Mouse (Mus musculus): Measurements from ENCODE around the gene 4930447C04Rik.

4930447C04Rik gene

DNA sequence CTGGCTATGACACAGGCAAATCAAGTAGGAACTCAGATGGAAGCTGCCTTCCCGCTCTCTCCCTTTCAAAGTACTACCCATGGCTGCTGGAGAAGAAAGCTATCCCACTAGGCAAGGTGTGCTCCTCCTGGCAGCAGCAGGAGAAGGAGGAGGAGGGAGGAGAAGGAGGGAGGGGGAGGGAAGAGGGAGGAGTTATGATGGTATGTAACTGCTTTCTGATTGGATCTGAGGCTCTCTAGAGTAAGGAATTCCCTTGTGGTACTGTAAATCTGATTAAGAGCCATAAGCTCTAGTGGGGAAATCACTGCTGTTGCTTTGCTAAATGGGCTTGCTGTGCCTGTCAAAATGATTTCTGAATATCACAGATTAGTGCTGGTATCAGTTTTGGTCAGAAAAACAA lies 99.1 kb downstream of the 4930447C04Rik start:
- DNase-seq (ENCODE audit: low spot score): no peak

DNA sequence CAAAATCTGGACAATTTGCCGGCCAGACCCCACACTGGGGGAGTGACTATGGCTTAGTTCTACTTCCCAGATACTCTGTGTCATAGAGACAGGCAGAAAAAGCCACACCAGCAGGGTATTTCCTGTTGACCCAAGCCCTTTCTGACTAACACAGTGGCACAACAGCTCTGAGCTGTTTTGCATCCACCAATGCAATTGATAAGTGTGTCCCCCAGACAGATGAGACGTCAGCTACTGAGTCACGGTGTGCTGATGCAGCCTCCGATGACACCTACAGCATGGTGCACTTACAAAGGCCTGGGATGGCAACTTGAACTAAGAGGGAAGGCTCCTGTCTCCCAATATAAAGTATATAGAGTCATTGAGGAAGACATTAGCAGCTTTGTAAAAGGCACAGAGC lies 103.3 kb downstream of the 4930447C04Rik start:
- DNase-seq (ENCODE audit: low spot score): no peak

DNA sequence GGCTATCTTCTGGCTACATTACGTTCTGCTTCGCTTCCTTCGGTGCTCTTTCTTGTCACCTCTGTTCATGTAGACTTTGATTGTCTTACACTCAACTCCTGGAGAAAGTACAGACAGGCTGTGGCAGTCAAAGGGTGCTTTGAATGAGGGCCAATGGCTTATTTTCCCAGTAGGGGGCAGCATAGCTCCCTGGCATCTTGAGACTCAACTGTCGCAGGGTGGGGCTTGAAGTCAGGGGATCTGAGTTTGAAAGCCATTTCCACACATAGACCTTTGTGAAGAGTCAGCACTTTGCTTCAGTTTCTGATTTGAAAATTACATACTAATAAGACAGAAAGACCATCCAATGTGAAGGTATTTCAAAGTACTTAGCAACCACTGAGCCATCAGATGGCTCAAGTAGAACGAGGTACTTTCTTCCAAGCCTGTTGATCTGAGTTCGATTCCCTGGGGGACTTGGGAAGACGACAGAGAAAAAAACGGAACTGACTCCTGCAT lies 105.0 kb downstream of the 4930447C04Rik start:
- no peak for DNase-seq (ENCODE audit: low spot score)

DNA sequence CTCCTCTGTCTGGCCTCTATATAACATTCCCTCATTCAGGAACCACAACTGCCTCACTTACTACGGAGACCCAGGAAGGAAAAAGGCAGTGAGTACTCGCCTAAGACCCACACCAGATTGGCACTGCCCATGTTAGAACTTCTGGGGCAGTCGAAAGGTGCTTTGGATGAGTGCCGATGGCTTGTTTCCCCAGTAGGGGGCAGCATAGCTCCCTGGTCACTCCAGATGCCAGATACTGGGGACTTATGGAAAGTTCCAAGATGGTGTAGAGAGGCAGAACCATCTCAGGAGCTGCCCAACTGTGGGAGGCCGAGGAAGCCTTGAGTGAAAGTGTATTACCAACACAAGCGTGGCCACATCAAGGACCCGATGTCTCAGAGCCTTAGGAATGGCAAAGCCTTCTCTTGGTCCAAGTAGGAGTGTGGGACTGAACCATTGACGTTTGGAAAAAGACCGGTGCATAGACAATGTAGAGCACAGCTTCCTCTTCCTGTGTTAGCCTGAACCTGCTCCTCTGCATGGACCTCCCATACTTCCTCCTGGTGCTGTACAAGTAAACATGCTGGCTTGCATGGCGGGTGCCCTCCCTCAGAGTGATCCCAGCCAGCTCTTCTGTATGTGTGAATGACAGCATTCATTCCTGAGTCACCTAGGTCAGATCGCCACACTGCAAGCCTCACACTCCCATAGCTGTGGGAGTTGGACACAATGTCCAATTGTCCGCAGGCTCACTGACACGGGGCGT lies 105.6 kb downstream of the 4930447C04Rik start:
- DNase-seq (ENCODE audit: low spot score): no peak

DNA sequence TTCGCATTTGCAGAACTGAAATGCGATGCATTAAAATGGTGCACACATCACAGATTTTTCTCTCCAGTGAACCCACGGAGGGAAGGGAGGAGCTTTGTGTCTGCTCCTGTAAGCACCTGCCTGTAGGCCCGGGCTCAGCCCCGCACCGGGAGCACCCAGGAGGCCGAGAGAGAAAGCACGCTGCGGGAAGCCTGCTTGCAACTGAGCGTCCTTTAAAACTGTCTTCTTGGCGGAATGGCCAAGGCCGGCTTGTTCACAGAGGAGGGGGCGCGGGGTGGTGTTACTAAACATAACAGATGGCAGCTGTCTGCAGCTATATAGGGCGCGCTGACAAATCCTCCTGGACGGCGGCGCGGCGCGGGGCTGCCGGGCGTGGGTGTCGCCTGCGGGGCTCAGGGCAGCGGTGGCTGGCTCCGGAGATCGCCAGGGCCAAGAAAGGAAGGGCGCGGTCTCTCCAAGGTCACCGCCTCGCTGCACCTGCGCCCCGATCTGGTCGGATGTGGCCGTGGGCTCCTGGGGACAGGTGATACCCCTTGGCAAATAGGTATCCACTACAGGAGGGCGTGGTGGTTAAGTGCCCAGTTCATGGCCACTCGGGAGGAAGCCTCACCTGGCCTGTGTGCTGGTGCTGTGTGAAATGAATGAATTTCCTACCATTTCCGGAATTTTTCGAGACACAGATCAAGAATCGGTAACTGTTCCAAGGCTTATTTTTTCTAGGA lies 108.7 kb downstream of the 4930447C04Rik start:
- peak; percentile 48 for DNase-seq (ENCODE audit: low spot score)
